Mouse (Mus musculus) CD4-positive, CD25-positive, alpha-beta regulatory T cell (primary cell): ENCODE data around the gene St3gal4. TPM values are rescaled to one million over a fixed set of nuclear protein-coding genes. Genes with fewer than 3 reads are reported as not detected.

Source experiments
- polyA plus RNA-seq: library from polyadenylated mRNA; unstranded; fragments of 100-300 nt; shearing (Covaris generic); gene quantifications from one replicate; pipeline ENCODE4 v1.2.1, GENCODE M21; 2017

Gene St3gal4
- 37.7 TPM for polyA plus RNA-seq

GRCm38 (mm10) chr9:35119168-35119567 lies at the start of gene St3gal4:
Gene St3gal4, minus strand, starts transcription at chr9:35119268.

Other genes starting within 250 kb of the St3gal4 start
- 76.8 TPM for gene Dcps, start 56.8 kb upstream of the St3gal4 start, polyA plus RNA-seq
- 108 TPM for gene Srpr, start 80.9 kb upstream of the St3gal4 start, polyA plus RNA-seq
- 4.3 TPM for gene Tirap, start 81.0 kb upstream of the St3gal4 start, polyA plus RNA-seq
- gene Foxred1, start 91.8 kb upstream of the St3gal4 start, polyA plus RNA-seq, result 51.3 TPM
- gene Fam118b, start 148.5 kb upstream of the St3gal4 start, polyA plus RNA-seq, result 62.0 TPM
- gene Rpusd4, start 148.6 kb upstream of the St3gal4 start, polyA plus RNA-seq, result 45.0 TPM